Mouse (Mus musculus): ENCODE measurements around the gene Olfr1341. TPM values are rescaled to one million over a fixed set of nuclear protein-coding genes. Genes with fewer than 3 reads are reported as not detected.

Gene Olfr1341
- polyA plus RNA-seq (2015; fragmentation: Nextera tagmentation; extraction: Ambion mirVana): not detected in 2 replicates

GRCm38 (mm10) chr4:118703223-118703622 is at the start of gene Olfr1341:
TSS of gene Olfr1341 (plus strand) at chr4:118703523.
- Histone ChIP-seq H3K27me3 (no peaks in the 10 kb centered on the region), H3K4me2 (no peak within 1 kb of the TSS), H3K27ac (no peak within 1 kb of the TSS), H3K9ac (no peak within 1 kb of the TSS), H3K36me3 (no peaks in the 10 kb centered on the region), H3K9me3 (replicated peaks) (no peaks in the 10 kb centered on the region), H3K4me1 (replicated peaks) (no peaks in the 10 kb centered on the region), H3K4me3 (replicated peaks) (no peak within 1 kb of the TSS)
- DNase-seq (no peak), ATAC-seq (ENCODE audit: low read depth) (no peak)
- WGBS (ENCODE audit: insufficient replicate concordance): 49% methylated on average over 3 of the region's 3 CpGs

GRCm38 (mm10) chr4:118658652-118659051 is 44.7 kb upstream of the Olfr1341 start, which contains the start of gene Olfr62:
TSS of gene Olfr62 (plus strand) at chr4:118658952.
- DNase-seq: no peak
- no peaks in the 10 kb centered on the region for H3K27me3 ChIP-seq
- H3K4me3 ChIP-seq (replicated peaks): no peak within 1 kb of the TSS
- no peak within 1 kb of the TSS for H3K4me2 ChIP-seq
- no peak within 1 kb of the TSS for H3K27ac ChIP-seq
- no peaks in the 10 kb centered on the region for H3K9me3 ChIP-seq (replicated peaks)
- ATAC-seq (ENCODE audit: low read depth): no peak
- no peak within 1 kb of the TSS for H3K9ac ChIP-seq
- H3K4me1 ChIP-seq (replicated peaks): no peaks in the 10 kb centered on the region
- no peaks in the 10 kb centered on the region for H3K36me3 ChIP-seq

GRCm38 (mm10) chr4:118687086-118687485 is 16.2 kb upstream of the Olfr1341 start:
- WGBS (ENCODE audit: insufficient replicate concordance): 15% methylated on average over 2 of the region's 2 CpGs
- Histone ChIP-seq H3K27ac (no peak overlapping the region), H3K27me3 (no peaks in the 10 kb centered on the region), H3K4me1 (replicated peaks) (no peaks in the 10 kb centered on the region), H3K4me2 (no peak overlapping the region), H3K9ac (no peak overlapping the region), H3K9me3 (replicated peaks) (no peaks in the 10 kb centered on the region), H3K4me3 (replicated peaks) (no peak overlapping the region), H3K36me3 (no peaks in the 10 kb centered on the region)
- no peak for DNase-seq
- no peak for ATAC-seq (ENCODE audit: low read depth)

GRCm38 (mm10) chr4:118692412-118692973 is 10.8 kb upstream of the Olfr1341 start, which contains the start of gene Olfr1342:
TSS of gene Olfr1342 (minus strand) at chr4:118692756.
- H3K9me3 ChIP-seq (replicated peaks): no peaks in the 10 kb centered on the region

GRCm38 (mm10) chr4:118693812-118694211 is 9.5 kb upstream of the Olfr1341 start:
- ATAC-seq (ENCODE audit: low read depth) (no peak), DNase-seq (no peak)
- WGBS (ENCODE audit: insufficient replicate concordance): 37% methylated on average over 2 of the region's 2 CpGs

More at GRCm38 (mm10) chr4:118692412-118692973, 10.8 kb upstream of the Olfr1341 start, which contains the start of gene Olfr1342:
- H3K4me3 ChIP-seq (replicated peaks): no peak within 1 kb of the TSS
- WGBS (ENCODE audit: insufficient replicate concordance): 19% methylated on average over 12 of the region's 12 CpGs
- no peaks in the 10 kb centered on the region for H3K4me1 ChIP-seq (replicated peaks)
- DNase-seq (no peak), ATAC-seq (ENCODE audit: low read depth) (no peak)
- H3K9ac ChIP-seq: no peak within 1 kb of the TSS
- no peaks in the 10 kb centered on the region for H3K36me3 ChIP-seq
- no peaks in the 10 kb centered on the region for H3K27me3 ChIP-seq
- H3K4me2 ChIP-seq: no peak within 1 kb of the TSS
- no peak within 1 kb of the TSS for H3K27ac ChIP-seq

GRCm38 (mm10) chr4:118708086-118708485 is 4.8 kb downstream of the Olfr1341 start:
- Histone ChIP-seq H3K4me1 (replicated peaks) (no peaks in the 10 kb centered on the region), H3K9ac (no peak overlapping the region), H3K9me3 (replicated peaks) (no peaks in the 10 kb centered on the region), H3K4me3 (replicated peaks) (no peak overlapping the region), H3K27ac (no peak overlapping the region), H3K36me3 (no peaks in the 10 kb centered on the region), H3K27me3 (no peaks in the 10 kb centered on the region), H3K4me2 (no peak overlapping the region)
- DNase-seq: no peak
- WGBS (ENCODE audit: insufficient replicate concordance): 57% methylated on average over 5 of the region's 5 CpGs
- ATAC-seq (ENCODE audit: low read depth): no peak

More at GRCm38 (mm10) chr4:118693812-118694211, 9.5 kb upstream of the Olfr1341 start:
- Histone ChIP-seq H3K27me3 (no peaks in the 10 kb centered on the region), H3K4me3 (replicated peaks) (no peak overlapping the region), H3K36me3 (no peaks in the 10 kb centered on the region), H3K9ac (no peak overlapping the region), H3K27ac (no peak overlapping the region), H3K9me3 (replicated peaks) (no peaks in the 10 kb centered on the region), H3K4me2 (no peak overlapping the region), H3K4me1 (replicated peaks) (no peaks in the 10 kb centered on the region)

GRCm38 (mm10) chr4:118711656-118712055 is 8.3 kb downstream of the Olfr1341 start:
- H3K27ac ChIP-seq: no peak overlapping the region
- H3K36me3 ChIP-seq: no peaks in the 10 kb centered on the region
- DNase-seq (no peak), ATAC-seq (ENCODE audit: low read depth) (no peak)
- H3K4me1 ChIP-seq (replicated peaks): no peaks in the 10 kb centered on the region
- H3K9ac ChIP-seq: no peak overlapping the region
- no peaks in the 10 kb centered on the region for H3K9me3 ChIP-seq (replicated peaks)
- H3K4me2 ChIP-seq: no peak overlapping the region
- H3K4me3 ChIP-seq (replicated peaks): no peak overlapping the region
- WGBS (ENCODE audit: insufficient replicate concordance): 40% methylated on average over 1 of the region's 1 CpGs
- no peaks in the 10 kb centered on the region for H3K27me3 ChIP-seq

GRCm38 (mm10) chr4:118719838-118720237 is 16.5 kb downstream of the Olfr1341 start, which contains the start of gene Olfr1340:
TSS of gene Olfr1340 (plus strand) at chr4:118720138.
- DNase-seq (no peak), ATAC-seq (ENCODE audit: low read depth) (no peak)
- Histone ChIP-seq H3K36me3 (no peaks in the 10 kb centered on the region), H3K9ac (no peak within 1 kb of the TSS), H3K4me1 (replicated peaks) (no peaks in the 10 kb centered on the region), H3K27me3 (no peaks in the 10 kb centered on the region), H3K27ac (no peak within 1 kb of the TSS), H3K9me3 (replicated peaks) (no peaks in the 10 kb centered on the region), H3K4me3 (replicated peaks) (no peak within 1 kb of the TSS), H3K4me2 (no peak within 1 kb of the TSS)

GRCm38 (mm10) chr4:118721742-118722483 is 18.6 kb downstream of the Olfr1341 start:
- Histone ChIP-seq H3K4me3 (replicated peaks) (no peak overlapping the region), H3K27ac (no peak overlapping the region), H3K27me3 (no peaks in the 10 kb centered on the region), H3K9ac (no peak overlapping the region), H3K4me2 (no peak overlapping the region), H3K9me3 (replicated peaks) (no peaks in the 10 kb centered on the region), H3K4me1 (replicated peaks) (no peaks in the 10 kb centered on the region), H3K36me3 (no peaks in the 10 kb centered on the region)
- ATAC-seq (ENCODE audit: low read depth) (no peak), DNase-seq (no peak)
- 37% methylated on average over 10 of the region's 10 CpGs for WGBS (ENCODE audit: insufficient replicate concordance)

GRCm38 (mm10) chr4:118731875-118732274 is 28.6 kb downstream of the Olfr1341 start, which contains the start of gene Olfr1339:
TSS of gene Olfr1339 (plus strand) at chr4:118732175.
- H3K4me3 ChIP-seq (replicated peaks): no peak within 1 kb of the TSS
- H3K4me1 ChIP-seq (replicated peaks): no peaks in the 10 kb centered on the region
- no peaks in the 10 kb centered on the region for H3K9me3 ChIP-seq (replicated peaks)
- no peaks in the 10 kb centered on the region for H3K36me3 ChIP-seq
- H3K4me2 ChIP-seq: no peak within 1 kb of the TSS
- no peak within 1 kb of the TSS for H3K27ac ChIP-seq
- H3K9ac ChIP-seq: no peak within 1 kb of the TSS
- no peaks in the 10 kb centered on the region for H3K27me3 ChIP-seq
- WGBS (ENCODE audit: insufficient replicate concordance): 83% methylated on average over 1 of the region's 1 CpGs
- DNase-seq: no peak
- no peak for ATAC-seq (ENCODE audit: low read depth)

- H3K27me3 ChIP-seq: peaks cover 21% of the 10 kb centered on the region
- H3K4me3 ChIP-seq (replicated peaks): no peak overlapping the region
- no peaks in the 10 kb centered on the region for H3K36me3 ChIP-seq
- ATAC-seq (ENCODE audit: low read depth) (no peak), DNase-seq (no peak)
- H3K4me2 ChIP-seq: no peak overlapping the region
- no peak overlapping the region for H3K27ac ChIP-seq
- H3K9ac ChIP-seq: no peak overlapping the region
- no peaks in the 10 kb centered on the region for H3K4me1 ChIP-seq (replicated peaks)
- no peaks in the 10 kb centered on the region for H3K9me3 ChIP-seq (replicated peaks)
- 41% methylated on average over 3 of the region's 3 CpGs for WGBS (ENCODE audit: insufficient replicate concordance)
Measured at GRCm38 (mm10) chr4:118739574-118739973, 36.3 kb downstream of the Olfr1341 start.

All from liver, embryonic 13.5 days (tissue).